Mouse (Mus musculus): ENCODE results near the gene Gm45234. TPM values are rescaled to one million over a fixed set of nuclear protein-coding genes. Genes with fewer than 3 reads are reported as not detected.

Gene Gm45234
- total RNA-seq, 2 experiments from 2014 or later, result not detected

- no peak for ATAC-seq (replicated peaks; ENCODE audit: poor library complexity)
Observed at GRCm38 (mm10) chr6:124712918-124713317, 42.9 kb downstream of the Gm45234 start.

- peak; percentile 90 for ATAC-seq (replicated peaks; ENCODE audit: poor library complexity)
Observed at GRCm38 (mm10) chr6:124711824-124712782, 43.7 kb downstream of the Gm45234 start, which contains the start of the genes Emg1 and Phb2. Gene Emg1 (minus strand): TSS chr6:124712178. Gene Phb2 (plus strand): TSS chr6:124712336.

GRCm38 (mm10) chr6:124708289-124708889, 47.4 kb downstream of the Gm45234 start:
- no peak for ATAC-seq (replicated peaks; ENCODE audit: poor library complexity)

GRCm38 (mm10) chr6:124706061-124706627, 49.7 kb downstream of the Gm45234 start:
- no peak for ATAC-seq (replicated peaks; ENCODE audit: poor library complexity)

- no peak for ATAC-seq (replicated peaks; ENCODE audit: poor library complexity)
Observed at GRCm38 (mm10) chr6:124704417-124704816, 51.4 kb downstream of the Gm45234 start.

GRCm38 (mm10) chr6:124703789-124704188, 52.0 kb downstream of the Gm45234 start:
- no peak for ATAC-seq (replicated peaks; ENCODE audit: poor library complexity)

- ATAC-seq (replicated peaks; ENCODE audit: poor library complexity), result peak; percentile 92
Observed at GRCm38 (mm10) chr6:124702784-124703103, 53.1 kb downstream of the Gm45234 start.

DNA sequence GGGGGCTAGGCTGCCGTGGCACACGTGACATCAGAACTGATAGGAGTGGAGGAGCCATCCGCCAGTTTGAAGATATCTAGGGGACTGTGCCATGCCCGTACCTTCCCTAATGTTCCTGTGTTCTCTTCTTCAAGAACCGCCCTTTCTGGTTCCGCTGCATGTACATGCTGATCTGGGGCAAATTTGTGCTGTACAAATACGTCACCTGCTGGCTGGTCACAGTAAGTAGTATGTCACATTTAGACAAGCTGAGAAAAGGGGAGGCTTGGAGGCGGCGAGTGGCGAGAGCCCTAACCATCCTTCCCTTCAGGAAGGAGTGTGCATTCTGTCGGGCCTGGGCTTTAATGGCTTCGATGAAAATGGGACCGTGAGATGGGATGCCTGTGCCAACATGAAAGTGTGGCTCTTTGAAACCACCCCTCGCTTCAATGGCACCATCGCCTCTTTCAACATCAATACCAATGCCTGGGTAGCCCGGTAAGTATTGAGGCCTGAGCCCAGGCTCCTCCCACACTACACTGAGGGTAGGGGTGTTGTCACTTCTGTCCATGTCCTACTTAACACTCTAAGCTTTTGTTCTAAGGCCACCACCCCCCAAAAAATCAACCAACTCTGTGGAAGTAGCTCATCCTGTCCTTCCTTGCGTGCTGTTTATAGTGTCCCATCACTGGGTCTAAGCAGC, 53.6 kb downstream of the Gm45234 start:
- ATAC-seq (replicated peaks; ENCODE audit: poor library complexity), result 0 out of 2 replicates have a peak, but pooled peaks have one; percentile 18

GRCm38 (mm10) chr6:124701338-124701737, 54.5 kb downstream of the Gm45234 start:
- peak; percentile 28; the same call in 1 of the 2 replicates for ATAC-seq (replicated peaks; ENCODE audit: poor library complexity)

- no peak for ATAC-seq (replicated peaks; ENCODE audit: poor library complexity)
Observed at GRCm38 (mm10) chr6:124699962-124700610, 55.7 kb downstream of the Gm45234 start.

DNA sequence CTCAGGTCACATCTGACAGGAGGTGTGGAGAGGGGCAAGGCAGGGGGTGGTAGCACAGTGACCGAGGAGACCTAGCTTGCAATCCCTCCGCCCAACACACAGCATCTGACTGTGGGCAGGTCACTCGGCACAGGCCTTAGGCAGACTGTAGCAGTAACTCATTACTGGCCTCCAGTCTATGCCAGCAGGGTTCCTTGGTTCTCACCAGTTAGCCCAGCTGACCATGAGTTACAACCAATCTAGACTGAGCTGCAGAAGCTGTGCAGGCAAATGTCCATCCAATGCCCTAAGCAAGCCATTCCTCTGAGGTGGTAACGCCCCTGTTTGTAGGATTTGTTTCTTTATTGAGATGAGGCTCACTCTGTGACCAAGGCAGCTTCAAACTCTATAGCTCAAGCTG, 56.5 kb downstream of the Gm45234 start:
- no peak for ATAC-seq (replicated peaks; ENCODE audit: poor library complexity)

GRCm38 (mm10) chr6:124698751-124699150, 57.1 kb downstream of the Gm45234 start:
- ATAC-seq (replicated peaks; ENCODE audit: poor library complexity), result no peak

DNA sequence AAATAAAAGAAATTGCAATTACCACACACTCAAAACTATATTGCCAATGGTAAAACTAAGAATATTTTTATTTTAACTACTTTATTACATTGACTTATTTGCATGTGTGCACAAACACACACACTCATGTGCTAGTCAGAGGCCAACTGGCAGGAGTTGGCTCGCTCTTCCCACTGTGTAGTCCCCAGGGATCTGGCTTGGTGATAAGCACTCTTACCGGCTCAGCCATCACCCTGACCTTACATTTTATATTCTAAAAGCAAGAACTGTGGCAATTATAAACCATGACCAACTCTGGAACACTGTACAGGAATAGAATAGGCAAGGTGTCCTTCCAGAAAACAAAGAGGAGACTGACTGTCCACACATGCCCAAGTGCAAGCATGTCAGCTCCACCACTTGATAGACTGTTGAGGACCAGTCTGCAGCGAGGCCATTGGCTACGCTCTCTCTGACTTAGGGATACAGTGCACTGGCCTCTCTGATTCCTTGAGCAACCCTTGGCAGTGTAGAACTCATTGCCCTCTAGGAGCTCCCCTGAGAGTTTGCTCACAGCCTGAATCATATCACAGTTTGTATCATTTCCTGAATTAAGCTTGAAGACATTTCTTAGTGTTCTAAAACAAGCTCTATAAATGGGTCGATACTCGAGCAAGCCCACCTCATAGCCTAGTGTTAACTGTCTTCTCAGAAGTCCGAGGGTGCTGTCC, 59.2 kb downstream of the Gm45234 start:
- no peak for ATAC-seq (replicated peaks; ENCODE audit: poor library complexity)

DNA sequence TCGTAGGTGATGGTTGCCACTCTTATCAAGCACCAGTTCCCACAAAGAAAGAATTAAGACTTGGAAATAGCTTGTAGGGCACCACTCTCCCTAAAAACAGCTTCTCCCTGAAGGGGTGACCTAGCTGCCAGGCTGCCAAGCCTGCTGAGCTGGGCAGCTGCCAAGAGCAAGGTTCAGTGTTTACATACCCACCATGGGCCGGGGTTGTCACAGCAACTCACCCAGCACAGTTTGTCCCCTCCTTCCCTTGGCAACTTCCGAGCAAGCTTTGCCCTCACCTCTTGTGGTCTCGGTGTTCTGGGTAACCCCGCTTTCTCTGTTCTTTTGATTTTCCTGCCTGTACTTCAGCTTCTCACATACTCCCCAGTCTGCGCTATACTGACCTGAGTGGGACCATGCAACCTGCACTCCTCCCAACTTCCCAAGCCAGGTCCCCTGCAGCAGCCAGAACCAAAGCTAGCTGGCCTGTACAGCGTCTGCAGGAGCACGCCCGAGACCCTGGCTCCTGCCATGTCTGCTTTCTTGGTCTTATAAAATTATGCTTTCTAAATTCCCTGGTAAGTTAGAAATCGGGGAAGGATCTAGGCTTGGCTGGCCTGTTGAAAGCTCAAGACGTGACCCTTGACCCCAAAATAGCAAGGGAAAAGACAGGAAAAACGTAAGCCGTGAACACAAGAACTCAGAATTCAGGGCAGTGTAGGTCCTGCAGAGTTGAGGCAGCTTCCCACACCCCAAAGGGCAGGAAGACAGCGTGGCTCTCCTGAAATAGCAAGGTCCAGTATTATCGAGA, 61.5 kb downstream of the Gm45234 start:
- ATAC-seq (replicated peaks; ENCODE audit: poor library complexity), result peak; percentile 83

DNA sequence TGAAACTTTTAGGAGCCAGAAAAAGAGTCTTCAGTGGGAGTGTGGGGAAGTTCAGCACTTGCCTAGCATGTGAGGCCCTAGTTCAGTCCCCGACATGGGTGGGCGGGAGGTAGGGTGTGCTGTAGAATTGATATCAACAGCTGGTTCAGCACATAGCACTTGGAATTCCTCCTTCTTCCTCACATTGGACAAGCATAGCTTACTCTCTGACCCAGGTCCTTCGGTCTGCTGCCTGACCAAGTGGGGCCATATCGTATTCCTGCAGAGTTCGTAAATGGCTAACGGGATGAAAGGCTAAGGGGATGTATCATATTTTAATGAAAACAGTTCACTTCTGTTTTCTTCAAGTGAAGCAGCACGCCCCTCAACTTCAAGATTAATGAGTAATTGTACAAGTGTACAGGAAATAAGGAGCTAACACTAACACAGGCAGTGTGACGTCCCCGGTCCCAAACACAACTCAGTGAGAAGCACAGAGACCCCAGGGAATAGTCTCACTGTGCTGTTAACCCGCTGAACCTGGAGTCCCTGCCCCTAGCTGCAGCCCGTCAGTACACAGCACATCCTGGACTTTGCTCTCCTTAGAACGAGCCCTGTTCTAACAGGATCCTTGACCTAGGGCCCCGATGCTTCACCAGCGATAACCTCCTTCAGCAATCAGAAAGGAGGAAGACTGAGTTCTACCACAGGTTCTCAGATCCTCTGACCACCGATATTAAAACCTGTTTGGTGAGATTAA, 62.4 kb downstream of the Gm45234 start:
- ATAC-seq (replicated peaks; ENCODE audit: poor library complexity), result no peak

DNA sequence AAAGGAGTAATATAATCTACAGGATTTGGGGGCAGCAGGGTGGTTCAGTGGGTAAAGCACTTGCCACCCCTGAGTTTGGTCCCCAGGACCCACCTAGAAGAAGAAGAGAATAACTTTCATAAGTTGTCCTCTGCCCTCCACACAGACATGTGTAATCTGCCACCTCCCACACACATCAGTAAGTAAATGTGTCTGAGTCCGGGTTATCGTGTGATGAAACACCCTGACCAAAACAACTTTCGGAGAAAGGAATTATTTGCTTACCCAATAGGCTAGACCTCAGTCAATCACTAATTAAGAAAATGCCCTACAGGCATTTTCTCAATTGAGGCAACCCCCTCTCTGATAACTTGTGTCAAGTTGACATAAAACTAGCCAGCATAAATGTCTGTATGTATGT, 65.3 kb downstream of the Gm45234 start:
- ATAC-seq (replicated peaks; ENCODE audit: poor library complexity), result no peak
